Mouse (Mus musculus) erythroblast, embryonic 14.5 days (primary cell): ENCODE measurements around the gene Kcnj9.
A peak's percentile ranks its signal among the peaks of the same experiment; 100 is the strongest.

Experiments
- GATA1 ChIP-seq: IDR thresholded peaks from 2 replicates; pipeline ENCODE4 v1.6.1; 2012; ENCODE audit warnings: low read length, inconsistent platforms, mixed read lengths
- TAL1 ChIP-seq: IDR thresholded peaks from 3 replicates; pipeline ENCODE4 v1.6.1; 2012; ENCODE audit warnings: low read length, inconsistent platforms, mixed read lengths

DNA sequence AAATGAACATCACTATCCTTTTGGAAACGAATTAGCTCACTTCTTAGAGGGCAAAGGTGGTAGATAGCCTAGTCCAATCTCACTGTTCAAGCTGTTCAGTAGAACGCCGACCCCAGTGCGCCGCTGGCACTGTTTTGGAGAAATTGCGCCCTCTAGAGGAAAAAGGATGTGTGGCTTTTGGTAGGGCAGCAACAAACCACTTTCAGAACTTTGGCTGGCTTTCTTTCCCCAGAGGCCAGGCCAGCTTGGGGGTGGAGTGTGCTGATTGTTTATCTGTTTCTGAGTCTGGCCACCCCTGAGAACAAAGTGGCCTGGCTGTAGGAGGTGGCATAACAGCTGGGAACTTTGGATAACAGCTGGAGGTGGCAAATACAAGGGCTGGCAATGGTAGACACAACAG, 35.6 kb upstream of the Kcnj9 start:
- TF ChIP-seq TAL1: peak; percentile 68
- TF ChIP-seq GATA1: no peak
